Mouse (Mus musculus) liver, embryonic 13.5 days (tissue): ENCODE data around the gene Smg6. TPM values are rescaled to one million over a fixed set of nuclear protein-coding genes. Genes with fewer than 3 reads are reported as not detected.

Source experiments
- ATAC-seq: fragments of 200-750 bp; cut with Nextera tagmentation; 2 replicates; pipeline ENCODE4 v1.8.0; 2017; ENCODE audit warnings: low read depth, mild to moderate bottlenecking, moderate number of reproducible peaks, moderate library complexity
- DNase-seq: peaks from one replicate; pipeline ENCODE4 v3.0.0; 2022
- H3K27ac ChIP-seq: fragments of 300-500 bp; sonication (generic); 2 replicates; pipeline ENCODE4 v1.5.1; 2015; ENCODE audit warnings: moderate library complexity, mild to moderate bottlenecking, inconsistent platforms
- H3K27me3 ChIP-seq: fragments of 300-500 bp; sonication (generic); 2 replicates; pipeline ENCODE4 v1.6.1; 2015; ENCODE audit warnings: mild to moderate bottlenecking, inconsistent platforms
- H3K36me3 ChIP-seq: fragments of 300-500 bp; sonication (generic); 2 replicates; pipeline ENCODE4 v1.6.1; 2015; ENCODE audit warnings: mild to moderate bottlenecking, inconsistent platforms
- H3K4me1 ChIP-seq: fragments of 300-500 bp; sonication (generic); replicated peaks from 2 replicates; pipeline ENCODE4 v1.6.1; 2015; ENCODE audit warnings: inconsistent platforms
- H3K4me2 ChIP-seq: fragments of 300-500 bp; sonication (generic); 2 replicates; pipeline ENCODE4 v1.6.1; 2015; ENCODE audit warnings: inconsistent platforms, mild to moderate bottlenecking, moderate library complexity
- H3K4me3 ChIP-seq: fragments of 300-500 bp; sonication (generic); replicated peaks from 2 replicates; pipeline ENCODE4 v1.5.1; 2015; ENCODE audit warnings: mild to moderate bottlenecking, inconsistent platforms
- H3K9ac ChIP-seq: fragments of 300-500 bp; sonication (generic); 2 replicates; pipeline ENCODE4 v1.6.1; 2015; ENCODE audit warnings: mild to moderate bottlenecking, inconsistent platforms
- H3K9me3 ChIP-seq: fragments of 300-500 bp; sonication (generic); replicated peaks from 2 replicates; pipeline ENCODE4 v1.6.1; 2016; ENCODE audit warnings: inconsistent platforms
- WGBS: fragments of 180-500 bp; shearing (Covaris S2); methylation state at CpG from one replicate; pipeline ENCODE4 v1.1.7; 2015; ENCODE audit not compliant: insufficient replicate concordance; 5-methylcytosine and 5-hydroxymethylcytosine counted together
- microRNA counts: library from miRNA; unstranded; fragments of <30 nt; microRNA quantifications from one replicate; lab custom pipeline; 2016
- microRNA-seq: library from miRNA; unstranded; fragments of <30 nt; microRNA quantifications from one replicate; pipeline ENCODE4, GENCODE M21; 2016
- polyA plus RNA-seq: library from polyadenylated mRNA; unstranded; fragments of >200 nt; fragmentation: Nextera tagmentation; extraction: Ambion mirVana; gene quantifications from 2 replicates; pipeline ENCODE4 v1.2.1, GENCODE M21; 2015

Smg6 gene
- polyA plus RNA-seq, 1 experiment from 2014 or later = 4.4 TPM

DNA sequence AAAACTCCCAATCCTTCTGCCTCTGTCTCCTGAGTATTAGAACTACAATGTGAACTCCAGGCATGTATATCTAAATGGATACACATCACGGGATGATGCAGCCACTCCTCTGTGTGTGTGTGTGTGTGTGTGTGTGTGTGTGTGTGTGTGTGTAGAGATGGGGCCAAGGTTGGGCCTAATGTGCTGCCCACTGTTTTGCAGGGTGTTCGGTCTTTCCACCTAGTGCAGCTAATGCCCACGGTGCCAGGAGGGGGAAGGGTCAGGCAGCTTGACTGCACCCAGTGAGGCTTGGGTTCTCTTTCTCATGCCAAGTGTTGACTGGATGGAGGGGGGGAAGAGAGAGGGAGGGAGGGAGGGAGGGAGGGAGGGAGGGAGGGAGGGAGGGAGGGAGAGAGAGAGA, 287.3 kb downstream of the Smg6 start:
- 49% methylated on average over 2 of the region's 3 CpGs for WGBS
- Histone ChIP-seq H3K27me3 (peaks cover 36% of the 10 kb centered on the region), H3K36me3 (no peaks in the 10 kb centered on the region), H3K4me2 (no peak overlapping the region), H3K9ac (no peak overlapping the region), H3K4me1 (peaks cover 79% of the 10 kb centered on the region), H3K27ac (peak overlapping the region; percentile 50), H3K9me3 (no peaks in the 10 kb centered on the region), H3K4me3 (no peak overlapping the region)
- ATAC-seq (no peak), DNase-seq (no peak)

DNA sequence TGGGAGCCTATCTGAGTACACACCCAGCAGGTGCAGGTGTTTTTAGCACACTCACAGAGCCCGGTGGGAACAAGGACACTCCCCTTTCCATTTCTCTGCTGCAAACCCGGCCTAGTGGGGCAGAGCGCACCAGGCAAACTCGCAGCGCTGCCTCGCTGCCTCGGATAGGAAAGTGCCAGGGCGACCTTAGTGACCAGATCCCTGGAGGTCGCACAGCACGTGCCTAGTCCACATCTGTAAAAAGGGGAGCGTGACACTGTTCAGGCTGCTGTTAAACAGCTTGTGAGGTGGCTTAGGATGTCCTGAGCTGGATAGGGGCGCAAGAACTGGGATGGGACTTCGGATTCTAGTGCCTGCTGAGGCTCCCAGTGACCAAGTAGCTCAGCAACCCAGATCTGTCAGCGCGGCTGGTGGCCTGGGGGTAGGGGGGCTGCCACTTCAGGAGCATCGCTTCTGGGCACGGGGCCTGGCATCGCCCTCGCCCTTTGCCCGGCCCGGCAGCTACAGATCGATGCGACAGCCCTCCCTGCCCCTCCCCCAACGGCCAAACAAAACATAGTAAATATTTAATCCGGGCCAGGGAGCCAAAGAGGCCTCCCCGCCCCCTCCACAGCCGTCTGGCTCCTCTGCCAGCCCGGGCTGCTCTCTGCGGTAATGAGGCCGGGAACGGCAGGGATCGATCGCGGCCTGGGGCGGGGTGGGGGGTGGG, 287.9 kb downstream of the Smg6 start:
- Histone ChIP-seq H3K4me2 (peak overlapping the region; percentile 55), H3K27me3 (peaks cover 36% of the 10 kb centered on the region), H3K4me1 (peaks cover 72% of the 10 kb centered on the region), H3K27ac (peak overlapping the region; percentile 69), H3K9me3 (no peaks in the 10 kb centered on the region), H3K4me3 (peak overlapping the region; percentile 25), H3K36me3 (no peaks in the 10 kb centered on the region), H3K9ac (peak overlapping the region; percentile 41)
- ATAC-seq (peak; percentile 32), DNase-seq (no peak)
- 26% methylated on average over 35 of the region's 35 CpGs for whole genome bisulfite sequencing

MicroRNAs within 50 kb of the gene (microRNA counts, 519-probe panel; counts per million panel counts)
- microRNA mmu-miR-132 (lab: Ali Mortazavi, UCI) (114 counts per million), microRNA mmu-miR-212 (lab: Ali Mortazavi, UCI) (114 counts per million)

Small RNA genes lying within 50 kb of the gene (microRNA-seq; reads per million reads assigned to microRNA genes)
- gene Mir132 (152 reads per million, percentile 56 among the genes with 10 or more reads in this experiment), gene Mir212 (12.0 reads per million, percentile 26 among the genes with 10 or more reads in this experiment)

Other genes starting within 250 kb of the Smg6 start
- gene Pafah1b1, start 201.2 kb upstream of the Smg6 start, polyA plus RNA-seq = 38.9 and 49.9 TPM in 2 replicates
- 34.8 and 40.3 TPM in 2 replicates for gene Mettl16, start 155.0 kb upstream of the Smg6 start, polyA plus RNA-seq
- 1.3 and 1.5 TPM in 2 replicates for gene Mnt, start 94.9 kb upstream of the Smg6 start, polyA plus RNA-seq
- gene Sgsm2, start 28.8 kb upstream of the Smg6 start, polyA plus RNA-seq = 1.2 and 1.5 TPM in 2 replicates
- gene Tsr1, start 27.8 kb upstream of the Smg6 start, polyA plus RNA-seq = 32.6 and 39.1 TPM in 2 replicates
- gene Srr, start 125 bp downstream of the Smg6 start, polyA plus RNA-seq = 3.9 and 5.1 TPM in 2 replicates
- 1.2 and 1.5 TPM in 2 replicates for gene Hic1, start 243.7 kb downstream of the Smg6 start, polyA plus RNA-seq